Mouse (Mus musculus) ES-E14 (cell line): ENCODE measurements around the gene Mapkapk2.

Source experiments
- CHD2 ChIP-seq: IDR thresholded peaks from 2 replicates; pipeline ENCODE4 v1.6.1; 2014; ENCODE audit warnings: mild to moderate bottlenecking, low read depth, low read length, inconsistent platforms
- HCFC1 ChIP-seq: IDR thresholded peaks from 2 replicates; pipeline ENCODE4 v1.6.1; 2012; ENCODE audit warnings: low read length, inconsistent platforms, borderline replicate concordance; ENCODE audit not compliant: insufficient read depth
- MAFK ChIP-seq: IDR thresholded peaks from 2 replicates; pipeline ENCODE4 v1.6.1; 2014; ENCODE audit warnings: mild to moderate bottlenecking, low read depth, low read length, inconsistent platforms; ENCODE audit not compliant: insufficient read depth
- ZC3H11A ChIP-seq: IDR thresholded peaks from 2 replicates; pipeline ENCODE4 v1.6.1; 2012; ENCODE audit warnings: low read depth, mild to moderate bottlenecking, inconsistent platforms, low read length, borderline replicate concordance
- ZNF384 ChIP-seq: IDR thresholded peaks from 2 replicates; pipeline ENCODE4 v1.6.1; 2012; ENCODE audit warnings: low read depth, low read length, inconsistent platforms

- TF ChIP-seq CHD2 (no peak), HCFC1 (no peak), MAFK (no peak), ZNF384 (no peak), ZC3H11A (no peak)
These were observed 18.8 kb downstream of the Mapkapk2 start for GRCm38 (mm10) chr1:131078761-131079330.
